Mouse (Mus musculus) myocyte (in vitro differentiated cells): Measurements from ENCODE around the gene Ccdc36. TPM values are rescaled to one million over a fixed set of nuclear protein-coding genes. Genes with fewer than 3 reads are reported as not detected.

ENCODE experiments used
- H3K27me3 ChIP-seq: one replicate; pipeline ENCODE4 v1.6.1; 2011; ENCODE audit not compliant: control insufficient read depth, insufficient read depth, insufficient read length
- H3K36me3 ChIP-seq: one replicate; pipeline ENCODE4 v1.6.1; 2011; ENCODE audit not compliant: control insufficient read depth, insufficient read depth
- H3K4me2 ChIP-seq: one replicate; pipeline ENCODE4 v1.6.1; 2011; ENCODE audit warnings: low read depth, control low read depth
- H3K4me3 ChIP-seq: one replicate; pipeline ENCODE4 v1.5.1; 2011; ENCODE audit warnings: mild to moderate bottlenecking, control low read depth, moderate library complexity
- H3K79me2 ChIP-seq: one replicate; pipeline ENCODE4 v1.6.1; 2011; ENCODE audit not compliant: control insufficient read depth, insufficient read depth
- H3ac ChIP-seq: one replicate; pipeline ENCODE4 v1.6.1; 2011; ENCODE audit not compliant: control insufficient read depth, insufficient read length
- CEBPB ChIP-seq: IDR thresholded peaks from 2 replicates; pipeline ENCODE4 v1.6.1; 2011; ENCODE audit warnings: mild to moderate bottlenecking, moderate library complexity; ENCODE audit not compliant: poor library complexity, insufficient read depth, severe bottlenecking
- E2F4 ChIP-seq: IDR thresholded peaks from one replicate; pipeline ENCODE4 v1.6.1; 2011; ENCODE audit warnings: mild to moderate bottlenecking, control low read depth, moderate library complexity; ENCODE audit not compliant: insufficient read depth
- MAX ChIP-seq: IDR thresholded peaks from one replicate; pipeline ENCODE4 v1.6.1; 2011; ENCODE audit warnings: low read depth, mild to moderate bottlenecking, control low read depth
- MYOD1 ChIP-seq, 3 experiments: IDR thresholded peaks; one replicate each; pipeline ENCODE4 v1.6.1; 2011; ENCODE audit warnings: control low read depth in 2 of 3, low read depth in 2 of 3, mild to moderate bottlenecking in 2 of 3, moderate library complexity in 1 of 3; ENCODE audit not compliant: insufficient read length in 2 of 3, control insufficient read depth in 1 of 3
- MYOG ChIP-seq, 3 experiments: IDR thresholded peaks; one replicate each; pipeline ENCODE4 v1.6.1; 2011; ENCODE audit warnings: control low read depth in 2 of 3, low read depth in 2 of 3, mild to moderate bottlenecking in 2 of 3; ENCODE audit not compliant: insufficient read length in 2 of 3, control insufficient read depth in 1 of 3, insufficient read depth in 1 of 3
- POLR2A ChIP-seq: IDR thresholded peaks from one replicate; pipeline ENCODE4 v1.6.1; 2011; ENCODE audit warnings: low read depth, mild to moderate bottlenecking, control low read depth, moderate library complexity; ENCODE audit not compliant: insufficient read length
- POLR2AphosphoS2 ChIP-seq: IDR thresholded peaks from one replicate; pipeline ENCODE4 v1.6.1; 2011; ENCODE audit warnings: low read depth, control low read depth; ENCODE audit not compliant: insufficient read length
- REST ChIP-seq: IDR thresholded peaks from one replicate; pipeline ENCODE4 v1.6.1; 2011; ENCODE audit warnings: mild to moderate bottlenecking, control low read depth, moderate library complexity; ENCODE audit not compliant: insufficient read depth, insufficient read length
- SRF ChIP-seq: IDR thresholded peaks from one replicate; pipeline ENCODE4 v1.6.1; 2011; ENCODE audit warnings: low read depth; ENCODE audit not compliant: control insufficient read depth, insufficient read length
- TCF12 ChIP-seq: IDR thresholded peaks from one replicate; pipeline ENCODE4 v1.6.1; 2011; ENCODE audit warnings: mild to moderate bottlenecking, control low read depth; ENCODE audit not compliant: poor library complexity, insufficient read depth, severe bottlenecking
- TCF3 ChIP-seq: IDR thresholded peaks from one replicate; pipeline ENCODE4 v1.6.1; 2011; ENCODE audit warnings: low read depth, control low read depth; ENCODE audit not compliant: insufficient read length
- USF1 ChIP-seq: IDR thresholded peaks from one replicate; pipeline ENCODE4 v1.6.1; 2011; ENCODE audit warnings: low read depth, mild to moderate bottlenecking, control low read depth, moderate library complexity
- polyA plus RNA-seq: library from polyadenylated mRNA; unstranded; fragments of >200 nt; fragmentation: generic; extraction: Trizol; gene quantifications from one replicate; pipeline ENCODE4 v1.2.1, GENCODE M21; 2012; ENCODE audit warnings: missing spikeins

Ccdc36 gene
- polyA plus RNA-seq, 1 experiment: not detected

GRCm38 (mm10) chr9:108388601-108389000 lies 39.7 kb downstream of the Ccdc36 start:
- Histone ChIP-seq H3K79me2 (no peaks in the 10 kb centered on the region), H3K27me3 (no peaks in the 10 kb centered on the region), H3K4me3 (no peak overlapping the region), H3K4me2 (no peak overlapping the region), H3K36me3 (peaks cover 33% of the 10 kb centered on the region), H3ac (no peak overlapping the region)
- TF ChIP-seq POLR2AphosphoS2 (no peak), TCF3 (no peak), CEBPB (no peak), E2F4 (no peak), USF1 (no peak), POLR2A (no peak), TCF12 (no peak), MAX (no peak), REST (no peak), MYOG (IDR thresholded peaks at IDR 0.05; ENCODE audit: control insufficient read depth in 1 of 3, insufficient read depth in 1 of 3, insufficient read length in 2 of 3, low read depth in 2 of 3) (no peak), SRF (no peak), MYOD1 (IDR thresholded peaks at IDR 0.05; ENCODE audit: control insufficient read depth in 1 of 3, insufficient read length in 2 of 3, low read depth in 2 of 3) (no peak)

GRCm38 (mm10) chr9:108386816-108387215 lies 41.5 kb downstream of the Ccdc36 start:
- Histone ChIP-seq H3K4me3 (no peak overlapping the region), H3K27me3 (no peaks in the 10 kb centered on the region), H3ac (no peak overlapping the region), H3K79me2 (no peaks in the 10 kb centered on the region), H3K36me3 (peaks cover 32% of the 10 kb centered on the region), H3K4me2 (no peak overlapping the region)
- no peak for TF ChIP-seq POLR2A
- TF ChIP-seq E2F4: no peak
- TF ChIP-seq MAX: no peak
- TF ChIP-seq SRF: no peak
- no peak for TF ChIP-seq CEBPB
- no peak for TF ChIP-seq REST
- no peak for TF ChIP-seq USF1
- no peak for TF ChIP-seq MYOD1 (IDR thresholded peaks at IDR 0.05; ENCODE audit: control insufficient read depth in 1 of 3, insufficient read length in 2 of 3, low read depth in 2 of 3)
- no peak for TF ChIP-seq TCF12
- no peak for TF ChIP-seq MYOG (IDR thresholded peaks at IDR 0.05; ENCODE audit: control insufficient read depth in 1 of 3, insufficient read depth in 1 of 3, insufficient read length in 2 of 3, low read depth in 2 of 3)
- no peak for TF ChIP-seq TCF3
- TF ChIP-seq POLR2AphosphoS2: no peak

GRCm38 (mm10) chr9:108385006-108385405 lies 43.3 kb downstream of the Ccdc36 start:
- H3K36me3 ChIP-seq: peaks cover 43% of the 10 kb centered on the region
- no peaks in the 10 kb centered on the region for H3K27me3 ChIP-seq
- H3K4me2 ChIP-seq: no peak overlapping the region
- no peak overlapping the region for H3K4me3 ChIP-seq
- H3ac ChIP-seq: no peak overlapping the region
- H3K79me2 ChIP-seq: no peaks in the 10 kb centered on the region
- TF ChIP-seq TCF3: no peak
- TF ChIP-seq E2F4: no peak
- TF ChIP-seq POLR2A: no peak
- TF ChIP-seq SRF: no peak
- TF ChIP-seq MYOD1 (IDR thresholded peaks at IDR 0.05; ENCODE audit: control insufficient read depth in 1 of 3, insufficient read length in 2 of 3, low read depth in 2 of 3): no peak
- TF ChIP-seq MYOG (IDR thresholded peaks at IDR 0.05; ENCODE audit: control insufficient read depth in 1 of 3, insufficient read depth in 1 of 3, insufficient read length in 2 of 3, low read depth in 2 of 3): no peak

GRCm38 (mm10) chr9:108381382-108381781 lies 46.9 kb downstream of the Ccdc36 start:
- H3K4me2 ChIP-seq: no peak overlapping the region
- H3K36me3 ChIP-seq: peaks cover 48% of the 10 kb centered on the region
- no peak overlapping the region for H3ac ChIP-seq
- H3K4me3 ChIP-seq: no peak overlapping the region
- no peaks in the 10 kb centered on the region for H3K27me3 ChIP-seq
- no peak for TF ChIP-seq TCF12
- no peaks in the 10 kb centered on the region for H3K79me2 ChIP-seq

- Histone ChIP-seq H3K36me3 (peaks cover 50% of the 10 kb centered on the region), H3K4me3 (no peak overlapping the region), H3K79me2 (no peaks in the 10 kb centered on the region), H3ac (no peak overlapping the region), H3K4me2 (no peak overlapping the region), H3K27me3 (no peaks in the 10 kb centered on the region)
- no peak for TF ChIP-seq MAX
- TF ChIP-seq POLR2A: no peak
- no peak for TF ChIP-seq TCF12
These were observed 49.0 kb downstream of the Ccdc36 start for GRCm38 (mm10) chr9:108379294-108379693.

GRCm38 (mm10) chr9:108378736-108379135 lies 49.5 kb downstream of the Ccdc36 start:
- H3ac ChIP-seq: no peak overlapping the region
- H3K36me3 ChIP-seq: peaks cover 56% of the 10 kb centered on the region
- no peaks in the 10 kb centered on the region for H3K27me3 ChIP-seq
- TF ChIP-seq TCF3 (no peak), REST (no peak), MYOD1 (IDR thresholded peaks at IDR 0.05; ENCODE audit: control insufficient read depth in 1 of 3, insufficient read length in 2 of 3, low read depth in 2 of 3) (no peak), MYOG (IDR thresholded peaks at IDR 0.05; ENCODE audit: control insufficient read depth in 1 of 3, insufficient read depth in 1 of 3, insufficient read length in 2 of 3, low read depth in 2 of 3) (no peak), POLR2A (no peak), MAX (no peak), CEBPB (no peak), USF1 (no peak), TCF12 (no peak), E2F4 (no peak), SRF (no peak), POLR2AphosphoS2 (no peak)
- H3K4me3 ChIP-seq: no peak overlapping the region
- no peak overlapping the region for H3K4me2 ChIP-seq
- no peaks in the 10 kb centered on the region for H3K79me2 ChIP-seq
